Mouse (Mus musculus): ENCODE data around the gene Fgd4.
"Not testable (repeated sequence)": the region's sequence is repeated elsewhere in the genome, so short reads cannot be mapped to it uniquely, and the experiment has no call there.

The Fgd4 gene

GRCm38 (mm10) chr16:16546657-16547056 lies 53.7 kb downstream of the Fgd4 start:
- no peak for DNase-seq (ENCODE audit: extremely low read depth, insufficient read length, low spot score)

- no peak for DNase-seq (ENCODE audit: extremely low read depth, insufficient read length, low spot score)
These were observed 57.4 kb downstream of the Fgd4 start for GRCm38 (mm10) chr16:16542956-16543441.

- not testable (repeated sequence) for DNase-seq (ENCODE audit: extremely low read depth, insufficient read length, low spot score)
These were observed 61.0 kb downstream of the Fgd4 start for GRCm38 (mm10) chr16:16539396-16539795.

- DNase-seq (ENCODE audit: extremely low read depth, insufficient read length, low spot score) = no peak
These were observed 65.1 kb downstream of the Fgd4 start for GRCm38 (mm10) chr16:16535232-16535631.

- no peak for DNase-seq (ENCODE audit: extremely low read depth, insufficient read length, low spot score)
These were observed 72.3 kb downstream of the Fgd4 start for GRCm38 (mm10) chr16:16528014-16528413.

- peak; percentile 54 for DNase-seq (ENCODE audit: extremely low read depth, insufficient read length, low spot score)
These were observed 73.1 kb downstream of the Fgd4 start for GRCm38 (mm10) chr16:16527267-16527666.

- no peak for DNase-seq (ENCODE audit: extremely low read depth, insufficient read length, low spot score)
These were observed 73.6 kb downstream of the Fgd4 start for GRCm38 (mm10) chr16:16526741-16527105.

- DNase-seq (ENCODE audit: extremely low read depth, insufficient read length, low spot score) = peak; percentile 20
These were observed 74.1 kb downstream of the Fgd4 start for GRCm38 (mm10) chr16:16526097-16526740.

- DNase-seq (ENCODE audit: extremely low read depth, insufficient read length, low spot score) = no peak
These were observed 75.0 kb downstream of the Fgd4 start for GRCm38 (mm10) chr16:16525266-16525904.

- DNase-seq (ENCODE audit: extremely low read depth, insufficient read length, low spot score) = no peak
These were observed 76.7 kb downstream of the Fgd4 start for GRCm38 (mm10) chr16:16523632-16524031.

- not testable (repeated sequence) for DNase-seq (ENCODE audit: extremely low read depth, insufficient read length, low spot score)
These were observed 77.5 kb downstream of the Fgd4 start for GRCm38 (mm10) chr16:16522869-16523268.

GRCm38 (mm10) chr16:16501491-16501890 lies 98.9 kb downstream of the Fgd4 start:
- no peak for DNase-seq (ENCODE audit: extremely low read depth, insufficient read length, low spot score)

GRCm38 (mm10) chr16:16500926-16501325 lies 99.4 kb downstream of the Fgd4 start:
- DNase-seq (ENCODE audit: extremely low read depth, insufficient read length, low spot score) = no peak

- no peak for DNase-seq (ENCODE audit: extremely low read depth, insufficient read length, low spot score)
These were observed 101.6 kb downstream of the Fgd4 start for GRCm38 (mm10) chr16:16498798-16499197.

GRCm38 (mm10) chr16:16485523-16486043 lies 114.8 kb downstream of the Fgd4 start:
- no peak for DNase-seq (ENCODE audit: extremely low read depth, insufficient read length, low spot score)

GRCm38 (mm10) chr16:16484601-16485000 lies 115.7 kb downstream of the Fgd4 start:
- DNase-seq (ENCODE audit: extremely low read depth, insufficient read length, low spot score) = no peak

- not testable (repeated sequence) for DNase-seq (ENCODE audit: extremely low read depth, insufficient read length, low spot score)
These were observed 126.9 kb downstream of the Fgd4 start for GRCm38 (mm10) chr16:16473451-16473850.

GRCm38 (mm10) chr16:16450021-16450420 lies 150.3 kb downstream of the Fgd4 start:
- DNase-seq (ENCODE audit: extremely low read depth, insufficient read length, low spot score) = peak; percentile 37

GRCm38 (mm10) chr16:16438436-16438835 lies 161.9 kb downstream of the Fgd4 start:
- no peak for DNase-seq (ENCODE audit: extremely low read depth, insufficient read length, low spot score)

GRCm38 (mm10) chr16:16422456-16422855 lies 177.9 kb downstream of the Fgd4 start:
- DNase-seq (ENCODE audit: extremely low read depth, insufficient read length, low spot score) = no peak

GRCm38 (mm10) chr16:16367217-16367616 lies 233.1 kb downstream of the Fgd4 start:
- DNase-seq (ENCODE audit: extremely low read depth, insufficient read length, low spot score) = not testable (repeated sequence)

Measured in 3134 (cell line).